Mouse (Mus musculus): ENCODE data around the gene Ap4b1. TPM values are rescaled to one million over a fixed set of nuclear protein-coding genes. Genes with fewer than 3 reads are reported as not detected.

Gene Ap4b1
- 13.3 and 14.0 TPM in 2 replicates for polyA plus RNA-seq (2015; fragmentation: Nextera tagmentation; extraction: Ambion mirVana)

DNA sequence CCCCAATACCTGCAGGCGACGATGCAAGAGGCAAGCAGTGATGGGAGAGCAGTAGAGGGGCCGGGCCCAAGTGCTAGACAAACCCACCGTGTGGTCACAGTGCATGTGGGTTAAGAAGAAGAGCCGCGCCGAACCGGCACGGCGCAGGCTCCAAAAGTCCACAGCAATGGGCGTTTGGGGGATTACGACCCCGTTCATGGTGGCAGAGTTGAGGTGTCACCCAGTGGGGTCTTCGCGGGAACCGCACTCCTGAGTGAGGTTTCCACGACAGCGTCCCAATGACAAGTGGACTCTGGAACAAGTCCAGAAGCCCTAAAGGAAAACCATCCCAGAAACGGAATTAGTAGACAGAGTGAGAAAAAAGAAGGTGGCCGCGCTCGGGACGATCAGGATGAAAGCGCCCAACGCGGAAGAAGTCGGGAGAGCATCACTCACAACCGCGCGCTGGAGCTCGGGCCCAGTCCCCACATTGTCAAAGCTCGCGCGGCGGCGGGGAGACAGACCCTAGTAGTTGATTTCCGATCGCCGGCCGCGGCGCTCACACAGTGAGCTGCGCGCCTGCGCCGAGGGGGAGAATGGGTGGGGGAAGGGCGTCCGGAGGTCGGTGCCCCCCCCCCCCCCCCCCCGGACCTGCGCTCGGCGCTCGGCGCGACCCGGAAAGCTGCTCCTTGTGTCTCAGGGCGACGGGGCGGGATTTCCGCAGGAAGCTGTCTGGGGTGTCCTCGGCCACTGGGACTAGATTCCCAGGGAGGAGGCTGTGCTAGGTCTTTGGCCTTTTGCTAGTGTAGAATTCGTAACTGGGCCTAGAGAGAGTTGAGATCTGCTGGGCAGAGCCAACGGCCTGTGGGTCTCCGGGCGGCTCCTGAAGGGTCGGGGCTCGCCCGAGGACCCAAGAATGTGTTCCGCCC is at the start of gene Ap4b1, which contains the start of the genes Dclre1b and Gm43064:
Gene Ap4b1, plus strand, starts transcription at position 630 of the 908 bp plus-strand sequence.
Gene Dclre1b, minus strand, starts transcription at position 554 of the 908 bp plus-strand sequence.
Gene Gm43064, plus strand, starts transcription at position 683 of the 908 bp plus-strand sequence.

GRCm38 (mm10) chr3:103791230-103792110 is 17.9 kb upstream of the Ap4b1 start, which contains the start of gene Hipk1:
Hipk1 (minus strand) TSS chr3:103791563.

GRCm38 (mm10) chr3:103832426-103832825 is 23.1 kb downstream of the Ap4b1 start, which contains the start of gene Bcl2l15:
Bcl2l15 (plus strand) TSS chr3:103832601.

DNA sequence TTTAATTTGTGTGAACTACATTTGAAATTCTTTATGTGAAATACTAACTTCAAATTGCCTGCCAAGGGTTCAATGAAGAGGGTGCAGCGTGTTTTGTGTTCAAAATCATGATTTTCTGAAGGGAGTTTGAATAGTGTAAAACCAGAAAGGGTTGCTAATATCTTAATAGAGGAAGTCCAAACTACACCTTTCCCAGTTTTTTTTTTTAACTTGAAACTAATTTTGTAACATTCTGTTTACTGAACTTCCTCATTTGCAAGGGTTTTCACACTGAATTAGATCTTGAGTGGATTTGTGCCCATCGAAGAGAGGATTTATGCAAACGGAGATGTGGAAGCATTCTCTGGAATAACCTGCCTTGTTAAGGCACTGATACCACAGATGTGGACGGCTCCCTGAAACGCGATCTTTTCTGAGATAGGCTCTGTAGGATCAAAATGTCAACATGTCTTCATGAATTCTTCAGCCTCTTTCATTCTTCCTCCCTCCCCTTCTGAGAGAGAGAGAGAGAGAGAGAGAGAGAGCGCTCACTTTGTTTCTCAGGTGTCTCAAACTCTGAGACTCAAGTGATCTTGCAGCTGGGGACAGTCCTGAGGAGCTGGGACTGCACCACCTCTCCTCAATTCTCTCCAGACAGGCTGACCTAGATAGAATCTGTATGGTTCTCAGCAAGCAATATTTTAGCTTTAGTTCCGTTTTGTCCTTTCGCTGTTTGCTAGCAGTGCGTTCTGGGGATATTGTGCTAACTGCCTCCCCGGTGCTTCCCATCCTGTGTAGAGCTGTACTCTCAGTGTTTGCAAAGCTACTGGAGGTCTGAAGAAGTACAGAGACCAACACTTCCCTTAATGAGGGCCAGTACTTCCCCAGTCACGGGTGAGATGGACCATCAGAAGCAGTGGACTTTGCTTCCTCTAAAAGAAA is 49.8 kb downstream of the Ap4b1 start, which contains the start of gene Ptpn22:
Gene Ptpn22, plus strand, starts transcription at position 915 of the 921 bp plus-strand sequence.

Other genes with a start within 250 kb of the Ap4b1 start
- gene Syt6, start 234.3 kb upstream of the Ap4b1 start, polyA plus RNA-seq (2015; fragmentation: Nextera tagmentation; extraction: Ambion mirVana) = not detected in 2 replicates
- gene Atg4a-ps, start 163.5 kb upstream of the Ap4b1 start, polyA plus RNA-seq (2015; fragmentation: Nextera tagmentation; extraction: Ambion mirVana) = 0.25 and 0.35 TPM in 2 replicates
- 31.1 and 31.7 TPM in 2 replicates for gene Olfml3, start 71.5 kb upstream of the Ap4b1 start, polyA plus RNA-seq (2015; fragmentation: Nextera tagmentation; extraction: Ambion mirVana)
- not detected in 2 replicates for gene Gm10964, start 70.2 kb upstream of the Ap4b1 start, polyA plus RNA-seq (2015; fragmentation: Nextera tagmentation; extraction: Ambion mirVana)
- 6.4 and 6.9 TPM in 2 replicates for gene Hipk1, start 18.0 kb upstream of the Ap4b1 start, polyA plus RNA-seq (2015; fragmentation: Nextera tagmentation; extraction: Ambion mirVana)
- gene Dclre1b, start 76 bp upstream of the Ap4b1 start, polyA plus RNA-seq (2015; fragmentation: Nextera tagmentation; extraction: Ambion mirVana) = 12.6 and 15.9 TPM in 2 replicates
- gene Gm43064, start 53 bp downstream of the Ap4b1 start, polyA plus RNA-seq (2015; fragmentation: Nextera tagmentation; extraction: Ambion mirVana) = 0.07 and 0.15 TPM in 2 replicates
- not detected in 2 replicates for gene Bcl2l15, start 23.1 kb downstream of the Ap4b1 start, polyA plus RNA-seq (2015; fragmentation: Nextera tagmentation; extraction: Ambion mirVana)
- 0.49 and 0.53 TPM in 2 replicates for gene Ptpn22, start 50.3 kb downstream of the Ap4b1 start, polyA plus RNA-seq (2015; fragmentation: Nextera tagmentation; extraction: Ambion mirVana)
- gene Rsbn1, start 104.6 kb downstream of the Ap4b1 start, polyA plus RNA-seq (2015; fragmentation: Nextera tagmentation; extraction: Ambion mirVana) = 4.8 and 5.3 TPM in 2 replicates
- 10.3 and 12.5 TPM in 2 replicates for gene Phtf1, start 158.6 kb downstream of the Ap4b1 start, polyA plus RNA-seq (2015; fragmentation: Nextera tagmentation; extraction: Ambion mirVana)